Mouse (Mus musculus) liver, embryonic 14.5 days (tissue): ENCODE results near the gene Aloxe3.

Experiments
- CTCF ChIP-seq: IDR thresholded peaks from 2 replicates; pipeline ENCODE4 v1.5.1; 2016; ENCODE audit warnings: antibody characterized with exemption, low read depth, control low read depth
- EP300 ChIP-seq: IDR thresholded peaks from 2 replicates; pipeline ENCODE4 v1.6.1; 2016; ENCODE audit warnings: antibody characterized with exemption, low read depth

DNA sequence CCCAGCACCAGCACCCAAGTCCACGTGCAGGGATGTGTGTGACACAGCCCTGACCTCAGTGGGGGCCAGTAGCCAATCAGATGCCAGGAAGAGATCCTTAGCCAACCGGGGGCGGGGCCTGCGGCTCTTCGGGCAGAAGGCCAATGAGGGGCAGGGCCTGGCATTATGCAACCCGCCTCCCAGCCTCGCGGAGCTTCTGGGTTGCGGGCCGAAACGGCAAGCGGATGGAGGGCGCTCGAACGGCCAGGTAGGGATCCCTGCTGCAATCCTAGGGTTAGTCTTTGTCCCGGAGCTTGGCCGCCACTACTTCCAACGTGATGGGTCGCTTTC, 27.0 kb upstream of the Aloxe3 start:
- no peak for TF ChIP-seq EP300
- no peak; the same call in 1 of the 2 replicates for TF ChIP-seq CTCF
